Mouse (Mus musculus) myocyte (in vitro differentiated cells): ENCODE data around the gene Kalrn. TPM values are rescaled to one million over a fixed set of nuclear protein-coding genes. Genes with fewer than 3 reads are reported as not detected.

Experiments used
- H3K27me3 ChIP-seq: one replicate; pipeline ENCODE4 v1.6.1; 2011; ENCODE audit not compliant: control insufficient read depth, insufficient read depth, insufficient read length
- H3K36me3 ChIP-seq: one replicate; pipeline ENCODE4 v1.6.1; 2011; ENCODE audit not compliant: control insufficient read depth, insufficient read depth
- H3K4me2 ChIP-seq: one replicate; pipeline ENCODE4 v1.6.1; 2011; ENCODE audit warnings: low read depth, control low read depth
- H3K4me3 ChIP-seq: one replicate; pipeline ENCODE4 v1.5.1; 2011; ENCODE audit warnings: mild to moderate bottlenecking, control low read depth, moderate library complexity
- H3K79me2 ChIP-seq: one replicate; pipeline ENCODE4 v1.6.1; 2011; ENCODE audit not compliant: control insufficient read depth, insufficient read depth
- H3ac ChIP-seq: one replicate; pipeline ENCODE4 v1.6.1; 2011; ENCODE audit not compliant: control insufficient read depth, insufficient read length
- CEBPB ChIP-seq: IDR thresholded peaks from 2 replicates; pipeline ENCODE4 v1.6.1; 2011; ENCODE audit warnings: mild to moderate bottlenecking, moderate library complexity; ENCODE audit not compliant: poor library complexity, insufficient read depth, severe bottlenecking
- E2F4 ChIP-seq: IDR thresholded peaks from one replicate; pipeline ENCODE4 v1.6.1; 2011; ENCODE audit warnings: mild to moderate bottlenecking, control low read depth, moderate library complexity; ENCODE audit not compliant: insufficient read depth
- MAX ChIP-seq: IDR thresholded peaks from one replicate; pipeline ENCODE4 v1.6.1; 2011; ENCODE audit warnings: low read depth, mild to moderate bottlenecking, control low read depth
- MYOD1 ChIP-seq, 3 experiments: IDR thresholded peaks; one replicate each; pipeline ENCODE4 v1.6.1; 2011; ENCODE audit warnings: control low read depth in 2 of 3, low read depth in 2 of 3, mild to moderate bottlenecking in 2 of 3, moderate library complexity in 1 of 3; ENCODE audit not compliant: insufficient read length in 2 of 3, control insufficient read depth in 1 of 3
- MYOG ChIP-seq, 3 experiments: IDR thresholded peaks; one replicate each; pipeline ENCODE4 v1.6.1; 2011; ENCODE audit warnings: control low read depth in 2 of 3, low read depth in 2 of 3, mild to moderate bottlenecking in 2 of 3; ENCODE audit not compliant: insufficient read length in 2 of 3, control insufficient read depth in 1 of 3, insufficient read depth in 1 of 3
- POLR2A ChIP-seq: IDR thresholded peaks from one replicate; pipeline ENCODE4 v1.6.1; 2011; ENCODE audit warnings: low read depth, mild to moderate bottlenecking, control low read depth, moderate library complexity; ENCODE audit not compliant: insufficient read length
- POLR2AphosphoS2 ChIP-seq: IDR thresholded peaks from one replicate; pipeline ENCODE4 v1.6.1; 2011; ENCODE audit warnings: low read depth, control low read depth; ENCODE audit not compliant: insufficient read length
- REST ChIP-seq: IDR thresholded peaks from one replicate; pipeline ENCODE4 v1.6.1; 2011; ENCODE audit warnings: mild to moderate bottlenecking, control low read depth, moderate library complexity; ENCODE audit not compliant: insufficient read depth, insufficient read length
- SRF ChIP-seq: IDR thresholded peaks from one replicate; pipeline ENCODE4 v1.6.1; 2011; ENCODE audit warnings: low read depth; ENCODE audit not compliant: control insufficient read depth, insufficient read length
- TCF12 ChIP-seq: IDR thresholded peaks from one replicate; pipeline ENCODE4 v1.6.1; 2011; ENCODE audit warnings: mild to moderate bottlenecking, control low read depth; ENCODE audit not compliant: poor library complexity, insufficient read depth, severe bottlenecking
- TCF3 ChIP-seq: IDR thresholded peaks from one replicate; pipeline ENCODE4 v1.6.1; 2011; ENCODE audit warnings: low read depth, control low read depth; ENCODE audit not compliant: insufficient read length
- USF1 ChIP-seq: IDR thresholded peaks from one replicate; pipeline ENCODE4 v1.6.1; 2011; ENCODE audit warnings: low read depth, mild to moderate bottlenecking, control low read depth, moderate library complexity
- polyA plus RNA-seq: library from polyadenylated mRNA; unstranded; fragments of >200 nt; fragmentation: generic; extraction: Trizol; gene quantifications from one replicate; pipeline ENCODE4 v1.2.1, GENCODE M21; 2012; ENCODE audit warnings: missing spikeins

The Kalrn gene
- polyA plus RNA-seq, 1 experiment = 5.5 TPM

- Histone ChIP-seq H3K4me3 (no peak overlapping the region), H3K36me3 (no peaks in the 10 kb centered on the region), H3K4me2 (peak overlapping the region; percentile 48), H3K79me2 (no peaks in the 10 kb centered on the region), H3ac (no peak overlapping the region), H3K27me3 (no peaks in the 10 kb centered on the region)
- no peak for TF ChIP-seq POLR2A
- TF ChIP-seq TCF3 = no peak
- no peak for TF ChIP-seq POLR2AphosphoS2
- no peak for TF ChIP-seq REST
- no peak for TF ChIP-seq MYOD1 (IDR thresholded peaks at IDR 0.05; ENCODE audit: control insufficient read depth in 1 of 3, insufficient read length in 2 of 3, low read depth in 2 of 3)
- no peak for TF ChIP-seq SRF
These were observed 410.2 kb downstream of the Kalrn start for GRCm38 (mm10) chr16:34163086-34163485.

- H3K79me2 ChIP-seq = no peaks in the 10 kb centered on the region
- TF ChIP-seq E2F4 = no peak
- H3ac ChIP-seq = no peak overlapping the region
- H3K36me3 ChIP-seq = no peaks in the 10 kb centered on the region
- no peak overlapping the region for H3K4me2 ChIP-seq
- no peak overlapping the region for H3K4me3 ChIP-seq
- no peaks in the 10 kb centered on the region for H3K27me3 ChIP-seq
These were observed 413.8 kb downstream of the Kalrn start for GRCm38 (mm10) chr16:34159576-34159975.

GRCm38 (mm10) chr16:34157386-34158135 lies 415.8 kb downstream of the Kalrn start:
- H3ac ChIP-seq = no peak overlapping the region
- H3K27me3 ChIP-seq = no peaks in the 10 kb centered on the region
- no peak overlapping the region for H3K4me2 ChIP-seq
- TF ChIP-seq POLR2AphosphoS2 (no peak), MYOG (IDR thresholded peaks at IDR 0.05; ENCODE audit: control insufficient read depth in 1 of 3, insufficient read depth in 1 of 3, insufficient read length in 2 of 3, low read depth in 2 of 3) (no peak), CEBPB (no peak), TCF3 (no peak), SRF (no peak), E2F4 (no peak), REST (no peak), MAX (no peak), TCF12 (no peak), POLR2A (no peak), USF1 (no peak), MYOD1 (IDR thresholded peaks at IDR 0.05; ENCODE audit: control insufficient read depth in 1 of 3, insufficient read length in 2 of 3, low read depth in 2 of 3) (no peak)
- H3K36me3 ChIP-seq = no peaks in the 10 kb centered on the region
- no peaks in the 10 kb centered on the region for H3K79me2 ChIP-seq
- H3K4me3 ChIP-seq = no peak overlapping the region

GRCm38 (mm10) chr16:34155696-34156095 lies 417.6 kb downstream of the Kalrn start:
- no peak overlapping the region for H3K4me2 ChIP-seq
- TF ChIP-seq POLR2A (no peak), MYOG (IDR thresholded peaks at IDR 0.05; ENCODE audit: control insufficient read depth in 1 of 3, insufficient read depth in 1 of 3, insufficient read length in 2 of 3, low read depth in 2 of 3) (no peak), MYOD1 (IDR thresholded peaks at IDR 0.05; ENCODE audit: control insufficient read depth in 1 of 3, insufficient read length in 2 of 3, low read depth in 2 of 3) (no peak), POLR2AphosphoS2 (no peak), SRF (no peak), TCF3 (no peak), MAX (no peak), CEBPB (no peak), E2F4 (no peak), USF1 (no peak), REST (no peak), TCF12 (no peak)
- no peaks in the 10 kb centered on the region for H3K79me2 ChIP-seq
- no peak overlapping the region for H3K4me3 ChIP-seq
- no peaks in the 10 kb centered on the region for H3K36me3 ChIP-seq
- no peaks in the 10 kb centered on the region for H3K27me3 ChIP-seq
- no peak overlapping the region for H3ac ChIP-seq

- TF ChIP-seq SRF (no peak), MAX (no peak), TCF3 (no peak), E2F4 (no peak), MYOD1 (IDR thresholded peaks at IDR 0.05; ENCODE audit: control insufficient read depth in 1 of 3, insufficient read length in 2 of 3, low read depth in 2 of 3) (no peak), MYOG (IDR thresholded peaks at IDR 0.05; ENCODE audit: control insufficient read depth in 1 of 3, insufficient read depth in 1 of 3, insufficient read length in 2 of 3, low read depth in 2 of 3) (no peak), REST (no peak)
- no peaks in the 10 kb centered on the region for H3K79me2 ChIP-seq
- H3K4me3 ChIP-seq = no peak overlapping the region
These were observed 418.4 kb downstream of the Kalrn start for GRCm38 (mm10) chr16:34154903-34155302.

More at GRCm38 (mm10) chr16:34154903-34155302, 418.4 kb downstream of the Kalrn start:
- H3K4me2 ChIP-seq = no peak overlapping the region
- H3K27me3 ChIP-seq = no peaks in the 10 kb centered on the region
- H3ac ChIP-seq = no peak overlapping the region
- no peaks in the 10 kb centered on the region for H3K36me3 ChIP-seq
